Mouse (Mus musculus): Measurements from ENCODE around the gene 4933415A04Rik. TPM values are rescaled to one million over a fixed set of nuclear protein-coding genes. Genes with fewer than 3 reads are reported as not detected.

4933415A04Rik gene
- total and polyA plus RNA-seq, 3 experiments, result not detected

DNA sequence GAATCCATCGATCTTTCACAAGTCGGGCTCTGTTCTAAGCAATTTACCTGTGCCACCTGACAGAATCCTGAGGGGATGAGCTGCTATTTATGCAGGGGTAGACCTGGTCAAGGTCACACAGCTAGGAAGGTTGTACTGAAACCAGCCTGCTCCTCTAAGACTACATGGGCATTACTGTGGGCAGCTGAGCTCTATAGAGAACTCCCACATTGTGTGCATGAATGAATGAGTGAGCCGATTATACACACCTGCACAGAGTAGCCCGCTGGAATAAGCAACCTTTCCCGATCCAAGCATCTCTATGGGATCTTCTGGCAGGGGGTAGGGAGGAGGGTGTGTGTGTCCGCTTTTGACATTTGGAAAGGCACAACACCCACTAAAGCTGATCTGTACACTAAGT, 46.3 kb downstream of the 4933415A04Rik start:
- Histone ChIP-seq H3K4me1 (ENCODE audit: control insufficient read depth in 1 of 2, insufficient read depth in 2 of 2, low read length in 2 of 2) (peaks cover 0 to 5% of the 10 kb centered on the region in 2 experiments; a peak in 1 of 4 replicates), H3K36me3 (ENCODE audit: control insufficient read depth in 1 of 2, insufficient read depth in 2 of 2, low read length in 2 of 2) (no peaks in the 10 kb centered on the region), H3K79me2 (ENCODE audit: control insufficient read depth, insufficient read depth, low read length, poor library complexity) (no peaks in the 10 kb centered on the region), H3K4me3 (ENCODE audit: control insufficient read depth in 1 of 2, insufficient read depth in 1 of 2, low read depth in 2 of 2, low read length in 2 of 2) (no peak overlapping the region), H3K9me3 (replicated peaks; ENCODE audit: insufficient read depth, low read length) (no peaks in the 10 kb centered on the region), H3K27me3 (ENCODE audit: control insufficient read depth in 1 of 2, insufficient read depth in 2 of 2, low read length in 2 of 2) (peaks cover 0 to under 1% of the 10 kb centered on the region in 2 experiments; a peak in 2 of 4 replicates), H3K27ac (ENCODE audit: control insufficient read depth, low read depth, low read length) (no peak overlapping the region), H3K9ac (ENCODE audit: control insufficient read depth, low read depth, low read length, poor library complexity, severe bottlenecking) (no peak overlapping the region)
- no peak for DNase-seq (ENCODE audit: low read depth, low spot score)
- TF ChIP-seq MYB (IDR thresholded peaks at IDR 0.05; ENCODE audit: low read depth, low read length), result no peak
- TF ChIP-seq RAD21 (IDR thresholded peaks at IDR 0.05; ENCODE audit: low read depth, low read length), result no peak
- no peak for TF ChIP-seq GATA1 (IDR thresholded peaks at IDR 0.05; ENCODE audit: low read depth, low read length)
- TF ChIP-seq MAFK (IDR thresholded peaks at IDR 0.05; ENCODE audit: borderline replicate concordance, low read depth, low read length), result no peak
- no peak for TF ChIP-seq ZC3H11A (IDR thresholded peaks at IDR 0.05; ENCODE audit: low read depth, low read length)
- TF ChIP-seq ELF1 (IDR thresholded peaks at IDR 0.05; ENCODE audit: low read depth, low read length), result no peak
- TF ChIP-seq MAX (IDR thresholded peaks at IDR 0.05; ENCODE audit: low read length), result no peak
- no peak for TF ChIP-seq UBTF (IDR thresholded peaks at IDR 0.05; ENCODE audit: borderline replicate concordance, insufficient read depth, low read depth, low read length)
- TF ChIP-seq NRF1 (IDR thresholded peaks at IDR 0.05; ENCODE audit: insufficient read depth, low read depth, low read length, poor library complexity, severe bottlenecking), result no peak
- TF ChIP-seq NELFE (IDR thresholded peaks at IDR 0.05; ENCODE audit: low read depth, low read length), result no peak
- TF ChIP-seq USF2 (IDR thresholded peaks at IDR 0.05; ENCODE audit: borderline replicate concordance in 1 of 2, insufficient read depth in 1 of 2, low read depth in 1 of 2, low read length in 2 of 2), result no peak
- no peak for TF ChIP-seq EP300 (IDR thresholded peaks at IDR 0.05; ENCODE audit: low read depth in 1 of 2, low read length in 2 of 2)
- TF ChIP-seq POLR2AphosphoS2 (IDR thresholded peaks at IDR 0.05; ENCODE audit: low read length), result no peak
- no peak for TF ChIP-seq E2F4 (IDR thresholded peaks at IDR 0.05; ENCODE audit: borderline replicate concordance, low read depth, low read length)
- TF ChIP-seq CTCF (IDR thresholded peaks at IDR 0.05 in 2 of 3, conservative IDR thresholded peaks at IDR 0.05 in 1 of 3; ENCODE audit: control insufficient read depth in 1 of 3, insufficient read depth in 1 of 3, low read depth in 2 of 3, low read length in 3 of 3, poor library complexity in 1 of 3, severe bottlenecking in 1 of 3), result no peak

- no peak overlapping the region for H3K4me3 ChIP-seq (ENCODE audit: control insufficient read depth in 1 of 2, insufficient read depth in 1 of 2, low read depth in 2 of 2, low read length in 2 of 2)
- no peak for DNase-seq (ENCODE audit: low read depth, low spot score)
- no peak overlapping the region for H3K27ac ChIP-seq (ENCODE audit: control insufficient read depth, low read depth, low read length)
- TF ChIP-seq BHLHE40 (IDR thresholded peaks at IDR 0.05; ENCODE audit: borderline replicate concordance, low read depth, low read length) (no peak), SMC3 (IDR thresholded peaks at IDR 0.05; ENCODE audit: low read depth, low read length) (no peak), TAL1 (IDR thresholded peaks at IDR 0.05; ENCODE audit: low read length) (no peak), USF2 (IDR thresholded peaks at IDR 0.05; ENCODE audit: borderline replicate concordance in 1 of 2, insufficient read depth in 1 of 2, low read depth in 1 of 2, low read length in 2 of 2) (no peak), ZKSCAN1 (IDR thresholded peaks at IDR 0.05; ENCODE audit: low read depth, low read length) (no peak), ZMIZ1 (IDR thresholded peaks at IDR 0.05; ENCODE audit: low read depth, low read length) (no peak), NRF1 (IDR thresholded peaks at IDR 0.05; ENCODE audit: insufficient read depth, low read depth, low read length, poor library complexity, severe bottlenecking) (no peak), POLR2A (IDR thresholded peaks at IDR 0.05; ENCODE audit: control insufficient read depth in 1 of 2, insufficient read depth in 1 of 2, low read depth in 1 of 2, low read length in 2 of 2, poor library complexity in 1 of 2) (no peak), TCF12 (IDR thresholded peaks at IDR 0.05; ENCODE audit: low read depth, low read length) (no peak), ZNF384 (IDR thresholded peaks at IDR 0.05; ENCODE audit: low read depth, low read length) (no peak)
- no peaks in the 10 kb centered on the region for H3K9me3 ChIP-seq (replicated peaks; ENCODE audit: insufficient read depth, low read length)
- H3K79me2 ChIP-seq (ENCODE audit: control insufficient read depth, insufficient read depth, low read length, poor library complexity), result no peaks in the 10 kb centered on the region
- peaks cover 0 to 2% of the 10 kb centered on the region in 2 experiments; a peak in 2 of 4 replicates for H3K27me3 ChIP-seq (ENCODE audit: control insufficient read depth in 1 of 2, insufficient read depth in 2 of 2, low read length in 2 of 2)
- H3K9ac ChIP-seq (ENCODE audit: control insufficient read depth, low read depth, low read length, poor library complexity, severe bottlenecking), result no peak overlapping the region
- peaks cover 0 to 5% of the 10 kb centered on the region in 2 experiments; a peak in 1 of 4 replicates for H3K4me1 ChIP-seq (ENCODE audit: control insufficient read depth in 1 of 2, insufficient read depth in 2 of 2, low read length in 2 of 2)
- H3K36me3 ChIP-seq (ENCODE audit: control insufficient read depth in 1 of 2, insufficient read depth in 2 of 2, low read length in 2 of 2), result no peaks in the 10 kb centered on the region
Observed at GRCm38 (mm10) chr11:43633658-43634401, 47.0 kb downstream of the 4933415A04Rik start.
